Mouse (Mus musculus): ENCODE measurements at regions not wholly inside any gene's neighbourhood (a gene's known extent, or its start where the extent isn't known, plus 50 kb on each side); places are given as distances from the start of the nearest gene placed in this dataset.

- TF ChIP-seq CTCF (conservative IDR thresholded peaks at IDR 0.05; ENCODE audit: insufficient read depth, insufficient read length, low read depth, low read length) = no peak
- no peak for TF ChIP-seq POLR2A (IDR thresholded peaks at IDR 0.05; ENCODE audit: low read depth, low read length)
Measured at GRCm38 (mm10) chr1:146211646-146212045, 282.9 kb upstream of the Brinp3 start.
